Mouse (Mus musculus) CH12.LX (cell line): ENCODE data around the gene Enpp4. TPM values are rescaled to one million over a fixed set of nuclear protein-coding genes. Genes with fewer than 3 reads are reported as not detected.

Experiments
- DNase-seq: peaks from one replicate; pipeline ENCODE4 v3.0.0-alpha.2; 2013; ENCODE audit errors: extremely low read depth
- H3K27ac ChIP-seq: 2 replicates; pipeline ENCODE4 v1.5.1; 2012; ENCODE audit warnings: low read depth, mild to moderate bottlenecking, control low read depth, moderate library complexity; ENCODE audit not compliant: insufficient read depth
- H3K27me3 ChIP-seq: replicated peaks from 2 replicates; pipeline ENCODE3; 2012; ENCODE audit warnings: inconsistent platforms
- H3K36me3 ChIP-seq, 2 experiments: replicated peaks in 1 of 2; 2 replicates each; pipeline versions ENCODE3 to v1.6.1; 2012; ENCODE audit warnings: inconsistent platforms in 1 of 2, low read length in 1 of 2, mild to moderate bottlenecking in 1 of 2, mixed read lengths in 1 of 2, moderate library complexity in 1 of 2; ENCODE audit not compliant: control insufficient read depth in 1 of 2, insufficient read depth in 1 of 2
- H3K4me1 ChIP-seq, 2 experiments: 2 replicates each; pipeline ENCODE4 v1.6.1; 2012; ENCODE audit warnings: inconsistent platforms in 1 of 2, moderate library complexity in 1 of 2; ENCODE audit not compliant: insufficient read depth in 2 of 2, control insufficient read depth in 1 of 2
- H3K4me2 ChIP-seq: 2 replicates; pipeline ENCODE4 v1.6.1; 2012; ENCODE audit warnings: low read depth, mild to moderate bottlenecking, control low read depth; ENCODE audit not compliant: poor library complexity, insufficient read depth, severe bottlenecking
- H3K4me3 ChIP-seq, 3 experiments: fragments of 150-350 bp in 1 of 3; sonication (generic) in 1 of 3; replicated peaks in 1 of 3; 2 replicates each; pipeline versions ENCODE3 to v1.5.1; 2011 to 2012; ENCODE audit warnings: low read depth in 2 of 3, low read length in 2 of 3, mild to moderate bottlenecking in 2 of 3, moderate library complexity in 2 of 3, control low read depth in 1 of 3, improper control_type of control experiment in 1 of 3, inconsistent platforms in 1 of 3, mixed read lengths in 1 of 3; ENCODE audit not compliant: poor library complexity in 1 of 3
- H3K79me2 ChIP-seq: replicated peaks from 2 replicates; pipeline ENCODE4 v1.6.1; 2012; ENCODE audit warnings: mild to moderate bottlenecking, moderate library complexity; ENCODE audit not compliant: control insufficient read depth, poor library complexity, insufficient read depth, severe bottlenecking; ENCODE audit errors: extremely low read depth
- H3K9ac ChIP-seq: 2 replicates; pipeline ENCODE4 v1.6.1; 2012; ENCODE audit warnings: low read depth, mild to moderate bottlenecking, control low read depth, moderate library complexity; ENCODE audit not compliant: insufficient read depth
- H3K9me3 ChIP-seq: replicated peaks from 2 replicates; pipeline ENCODE3; 2012; ENCODE audit warnings: low read length, inconsistent platforms, mixed read lengths
- CHD1 ChIP-seq: IDR thresholded peaks from 2 replicates; pipeline ENCODE4 v1.6.1; 2012; ENCODE audit warnings: low read depth, low read length, improper control_type of control experiment, inconsistent platforms
- E2F4 ChIP-seq: IDR thresholded peaks from 2 replicates; pipeline ENCODE4 v1.6.1; 2011; ENCODE audit warnings: low read depth, low read length, improper control_type of control experiment; ENCODE audit not compliant: insufficient replicate concordance
- EP300 ChIP-seq: IDR thresholded peaks from 2 replicates; pipeline ENCODE4 v1.6.1; 2011; ENCODE audit warnings: low read length, improper control_type of control experiment
- KAT2A ChIP-seq: IDR thresholded peaks from 2 replicates; pipeline ENCODE4 v1.6.1; 2012; ENCODE audit warnings: low read length, improper control_type of control experiment, inconsistent platforms; ENCODE audit not compliant: insufficient replicate concordance
- MAFK ChIP-seq: IDR thresholded peaks from 2 replicates; pipeline ENCODE4 v1.6.1; 2011; ENCODE audit warnings: low read length, improper control_type of control experiment; ENCODE audit not compliant: insufficient replicate concordance
- MAX ChIP-seq: IDR thresholded peaks from 2 replicates; pipeline ENCODE4 v1.6.1; 2011; ENCODE audit warnings: low read length, improper control_type of control experiment
- MAZ ChIP-seq: IDR thresholded peaks from 2 replicates; pipeline ENCODE4 v1.6.1; 2012; ENCODE audit warnings: low read depth, mild to moderate bottlenecking, inconsistent platforms, low read length, improper control_type of control experiment, moderate library complexity
- MYC ChIP-seq: IDR thresholded peaks from 2 replicates; pipeline ENCODE4 v1.6.1; 2011; ENCODE audit warnings: low read depth, mild to moderate bottlenecking, improper control_type of control experiment, low read length
- NELFE ChIP-seq: IDR thresholded peaks from 2 replicates; pipeline ENCODE4 v1.6.1; 2011; ENCODE audit warnings: low read depth, low read length, improper control_type of control experiment
- NRF1 ChIP-seq: IDR thresholded peaks from 2 replicates; pipeline ENCODE4 v1.6.1; 2014; ENCODE audit warnings: low read depth, mild to moderate bottlenecking, inconsistent platforms, low read length, improper control_type of control experiment, moderate library complexity
- PAX5 ChIP-seq: IDR thresholded peaks from 2 replicates; pipeline ENCODE4 v1.6.1; 2012; ENCODE audit warnings: low read length, inconsistent platforms, mixed read lengths
- POLR2A ChIP-seq: IDR thresholded peaks from 2 replicates; pipeline ENCODE4 v1.6.1; 2011; ENCODE audit warnings: low read depth, mild to moderate bottlenecking, improper control_type of control experiment, low read length
- RAD21 ChIP-seq: IDR thresholded peaks from 2 replicates; pipeline ENCODE4 v1.6.1; 2011; ENCODE audit warnings: low read depth, mild to moderate bottlenecking, low read length, improper control_type of control experiment, moderate library complexity
- SIN3A ChIP-seq: IDR thresholded peaks from 2 replicates; pipeline ENCODE4 v1.6.1; 2012; ENCODE audit warnings: low read length, improper control_type of control experiment, inconsistent platforms
- TBP ChIP-seq: conservative IDR thresholded peaks from 2 replicates; pipeline ENCODE4 v1.6.1; 2011; ENCODE audit warnings: low read depth, low read length, improper control_type of control experiment
- UBTF ChIP-seq: IDR thresholded peaks from 2 replicates; pipeline ENCODE4 v1.6.1; 2012; ENCODE audit warnings: low read depth, mild to moderate bottlenecking, inconsistent platforms, low read length, improper control_type of control experiment, moderate library complexity
- USF1 ChIP-seq: IDR thresholded peaks from 2 replicates; pipeline ENCODE4 v1.6.1; 2014; ENCODE audit warnings: low read depth, mild to moderate bottlenecking, inconsistent platforms, low read length, improper control_type of control experiment
- ZKSCAN1 ChIP-seq: IDR thresholded peaks from 2 replicates; pipeline ENCODE4 v1.6.1; 2012; ENCODE audit warnings: low read depth, inconsistent platforms, low read length, improper control_type of control experiment, borderline replicate concordance
- dilution Hi-C: fragments of 300-500 bp; cut with MboI; formaldehyde crosslinking; loops from 2 replicates; pipeline ENCODE4 v1.14.3; 2020; ENCODE audit warnings: low sequenced_read_pairs; ENCODE audit not compliant: extremely low pct_unique_long_range_greater_than_20kb, extremely low pct_ligation_motif_present
- in situ Hi-C: fragments of 300-500 bp; cut with MboI; formaldehyde crosslinking; loops from 3 replicates; pipeline ENCODE4 v1.14.3; 2019; ENCODE audit warnings: low sequenced_read_pairs, low pct_ligation_motif_present, low pct_unique_long_range_greater_than_20kb, mixed read lengths
- polyA plus RNA-seq: library from polyadenylated mRNA; unstranded; fragments of >175 nt; gene quantifications from 2 replicates; pipeline ENCODE4 v1.2.1, GENCODE M21; 2012; ENCODE audit warnings: low read depth; ENCODE audit not compliant: insufficient read length
- total RNA-seq, 2 experiments: library from RNA; depleted of rRNA; stranded (reverse); fragments of 300-350 nt in 1 of 2; fragments of >200 nt in 1 of 2; gene quantifications; 2 replicates each; pipeline ENCODE4 v1.2.3; 2012 to 2014

Gene Enpp4
- total and polyA plus RNA-seq, 3 experiments = 0.11 to 0.34 (median 0.16) TPM

GRCm38 (mm10) chr17:44117721-44118120, 12.1 kb upstream of the Enpp4 start:
- dilution Hi-C loops (no loop called here), in situ Hi-C loops (no loop called here)
- Histone ChIP-seq H3K9me3 (no peaks in the 10 kb centered on the region), H3K9ac (no peak overlapping the region), H3K27ac (no peak overlapping the region), H3K79me2 (no peaks in the 10 kb centered on the region), H3K4me3 (no peak overlapping the region), H3K4me1 (peaks cover 2 to 6% of the 10 kb centered on the region in 2 experiments; a peak in 3 of 4 replicates), H3K36me3 (no peaks in the 10 kb centered on the region), H3K4me2 (no peak overlapping the region), H3K27me3 (peaks cover 62% of the 10 kb centered on the region)
- no peak for DNase-seq
- no peak for TF ChIP-seq UBTF
- no peak for TF ChIP-seq ZKSCAN1
- no peak for TF ChIP-seq RAD21
- TF ChIP-seq CHD1 = no peak
- TF ChIP-seq POLR2A = no peak
- TF ChIP-seq KAT2A = no peak
- no peak for TF ChIP-seq MAFK
- TF ChIP-seq MAZ = no peak
- no peak for TF ChIP-seq SIN3A
- no peak for TF ChIP-seq PAX5
- no peak for TF ChIP-seq E2F4
- no peak for TF ChIP-seq NRF1
- no peak for TF ChIP-seq MYC
- no peak for TF ChIP-seq EP300
- no peak for TF ChIP-seq TBP
- no peak for TF ChIP-seq NELFE

- H3K4me2 ChIP-seq = no peak overlapping the region
- H3K27ac ChIP-seq = no peak overlapping the region
- H3K36me3 ChIP-seq = no peaks in the 10 kb centered on the region
- dilution Hi-C loops = no loop called here
- H3K4me1 ChIP-seq = peaks cover 0 to 2% of the 10 kb centered on the region in 2 experiments; a peak in 3 of 4 replicates
- in situ Hi-C loops = no loop called here
- H3K79me2 ChIP-seq = no peaks in the 10 kb centered on the region
- H3K9ac ChIP-seq = no peak overlapping the region
- no peak for DNase-seq
- no peak overlapping the region for H3K4me3 ChIP-seq
- no peaks in the 10 kb centered on the region for H3K9me3 ChIP-seq
- peaks cover 52% of the 10 kb centered on the region for H3K27me3 ChIP-seq
- TF ChIP-seq MAX (no peak), PAX5 (no peak), USF1 (no peak), TBP (no peak), MAFK (no peak)
Observed at GRCm38 (mm10) chr17:44116584-44116983, 11.0 kb upstream of the Enpp4 start.
